Comparison of ENCODE assay signal across 8 mouse cellular contexts in the genomic region with DNA sequence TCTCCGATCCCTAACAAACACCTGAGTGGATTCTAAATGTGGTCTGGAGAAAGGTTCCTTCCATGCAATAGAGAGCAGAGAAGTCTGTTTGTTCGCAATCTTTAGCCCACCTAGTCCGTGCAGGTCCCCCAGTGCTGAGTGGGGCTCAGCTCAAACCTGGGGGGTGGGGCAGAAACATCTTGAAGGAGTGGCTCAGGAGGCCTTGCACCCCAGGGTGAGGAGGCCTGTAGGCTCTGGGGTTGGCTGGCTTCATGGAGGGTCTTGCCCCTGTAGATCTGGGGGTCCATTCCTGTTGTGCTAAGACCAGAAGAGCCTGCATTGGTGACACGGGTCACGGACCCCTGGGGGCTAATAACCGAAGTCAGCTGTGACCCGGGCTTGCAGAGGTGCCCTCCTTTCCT. TPM values are rescaled to one million over a fixed set of nuclear protein-coding genes. Genes with fewer than 3 reads are reported as not detected.
DNase-seq lines count a peak whose midpoint lies in the region; ATAC-seq lines count a peak whose summit lies in the region.

No protein-coding gene starts in this region.

- ATAC-seq in heart, embryonic 15.5 days (replicated peaks; ENCODE audit: insufficient number of reproducible peaks, insufficient read depth, low FRiP score, low read depth), result no peak
- ATAC-seq in hindbrain, embryonic 13.5 days (ENCODE audit: low FRiP score), result no peak; the same call in 1 of the 2 replicates
- ATAC-seq in midbrain, embryonic 15.5 days (replicated peaks), result 0 out of 2 replicates have a peak, but pooled peaks have one; percentile 22

- H3K9me3 ChIP-seq in heart, embryonic 15.5 days (replicated peaks), result no peaks in the 10 kb centered on the region
- no peaks in the 10 kb centered on the region for H3K9me3 ChIP-seq in hindbrain, embryonic 13.5 days
- H3K9me3 ChIP-seq in midbrain, embryonic 15.5 days, result no peaks in the 10 kb centered on the region

- peak overlapping the region; percentile 77; the same call in 1 of the 2 replicates for H3K9ac ChIP-seq in heart, embryonic 15.5 days
- peak overlapping the region; percentile 87 for H3K9ac ChIP-seq in hindbrain, embryonic 13.5 days
- peak overlapping the region; percentile 82 for H3K9ac ChIP-seq in midbrain, embryonic 15.5 days

- DNase-seq in heart, postnatal 4 days, result no peak
- peak; percentile 62 for DNase-seq in cerebellum, adult 8-10 months
- no peak for DNase-seq in spleen, postnatal 10 days (ENCODE audit: low spot score in 2 of 2)
- DNase-seq in gastrocnemius, postnatal 25 days, result no peak
- DNase-seq in kidney, adult 9 months, result no peak

- peak overlapping the region; percentile 97 for H3K4me2 ChIP-seq in heart, embryonic 15.5 days
- H3K4me2 ChIP-seq in hindbrain, embryonic 13.5 days, result peak overlapping the region; percentile 76
- H3K4me2 ChIP-seq in midbrain, embryonic 15.5 days, result peak overlapping the region; percentile 78

- WGBS in heart, embryonic 15.5 days, result 43% methylated on average over 7 of the region's 7 CpGs
- 14% methylated on average over 7 of the region's 7 CpGs for WGBS in hindbrain, embryonic 13.5 days
- 19% methylated on average over 7 of the region's 7 CpGs for WGBS in midbrain, embryonic 15.5 days

- H3K27me3 ChIP-seq in heart, embryonic 15.5 days, result peaks cover 31% of the 10 kb centered on the region
- H3K27me3 ChIP-seq in hindbrain, embryonic 13.5 days, result peaks cover 29% of the 10 kb centered on the region
- H3K27me3 ChIP-seq in midbrain, embryonic 15.5 days (replicated peaks), result no peaks in the 10 kb centered on the region

- no peak overlapping the region for H3K27ac ChIP-seq in heart, embryonic 15.5 days
- H3K27ac ChIP-seq in hindbrain, embryonic 13.5 days, result 0 out of 2 replicates have a peak overlapping the region, but pooled peaks have one; percentile 8
- peak overlapping the region; percentile 67 for H3K27ac ChIP-seq in midbrain, embryonic 15.5 days

- peak overlapping the region; percentile 83 for H3K4me3 ChIP-seq in heart, embryonic 15.5 days
- peak overlapping the region; percentile 64 for H3K4me3 ChIP-seq in hindbrain, embryonic 13.5 days
- peak overlapping the region; percentile 85 for H3K4me3 ChIP-seq in midbrain, embryonic 15.5 days

- peaks cover 24% of the 10 kb centered on the region for H3K4me1 ChIP-seq in heart, embryonic 15.5 days (replicated peaks)
- H3K4me1 ChIP-seq in hindbrain, embryonic 13.5 days (replicated peaks), result peaks cover 30% of the 10 kb centered on the region
- H3K4me1 ChIP-seq in midbrain, embryonic 15.5 days, result peaks cover 35% of the 10 kb centered on the region

- H3K36me3 ChIP-seq in heart, embryonic 15.5 days, result no peaks in the 10 kb centered on the region
- H3K36me3 ChIP-seq in hindbrain, embryonic 13.5 days, result no peaks in the 10 kb centered on the region
- H3K36me3 ChIP-seq in midbrain, embryonic 15.5 days (replicated peaks), result no peaks in the 10 kb centered on the region

RNA-seq across cellular contexts. Expression of a gene that starts 0.4 kb away (rescaled TPM):
- polyA plus RNA-seq in heart, embryonic 15.5 days (2015; fragmentation: Nextera tagmentation; extraction: Ambion mirVana), result 565 and 609 TPM in 2 replicates
- total RNA-seq in heart, postnatal 4 days (2021), result 100 to 1,000 TPM; 591 to 607 TPM
- 613 and 622 TPM in 2 replicates for polyA plus RNA-seq in hindbrain, embryonic 13.5 days (2015; fragmentation: Nextera tagmentation; extraction: Ambion mirVana)
- polyA plus RNA-seq in midbrain, embryonic 15.5 days (2015; fragmentation: Nextera tagmentation; extraction: Ambion mirVana), result 522 and 525 TPM in 2 replicates
- total RNA-seq in gastrocnemius, postnatal 25 days (2021), result 10 to 100 TPM; 48.4 to 80.1 TPM

RNA-seq across cellular contexts. Expression of a gene that starts 0.9 kb away (rescaled TPM):
- polyA plus RNA-seq in heart, embryonic 15.5 days (2015; fragmentation: Nextera tagmentation; extraction: Ambion mirVana), result 38.0 and 42.9 TPM in 2 replicates
- 10 to 100 TPM; 73.4 to 86.0 TPM for total RNA-seq in heart, postnatal 4 days (2021)
- 27.9 and 28.3 TPM in 2 replicates for polyA plus RNA-seq in hindbrain, embryonic 13.5 days (2015; fragmentation: Nextera tagmentation; extraction: Ambion mirVana)
- 61.4 and 62.1 TPM in 2 replicates for polyA plus RNA-seq in midbrain, embryonic 15.5 days (2015; fragmentation: Nextera tagmentation; extraction: Ambion mirVana)
- 10 to 100 TPM; 34.6 to 37.7 TPM for total RNA-seq in gastrocnemius, postnatal 25 days (2021)

RNA-seq across cellular contexts. Expression of a gene that starts 40.9 kb away (rescaled TPM):
- 25.0 and 33.6 TPM in 2 replicates for polyA plus RNA-seq in heart, embryonic 15.5 days (2015; fragmentation: Nextera tagmentation; extraction: Ambion mirVana)
- total RNA-seq in heart, postnatal 4 days (2021), result 10 to 100 TPM; 36.5 to 37.0 TPM
- 38.3 and 41.2 TPM in 2 replicates for polyA plus RNA-seq in hindbrain, embryonic 13.5 days (2015; fragmentation: Nextera tagmentation; extraction: Ambion mirVana)
- polyA plus RNA-seq in midbrain, embryonic 15.5 days (2015; fragmentation: Nextera tagmentation; extraction: Ambion mirVana), result 42.5 and 43.5 TPM in 2 replicates
- total RNA-seq in gastrocnemius, postnatal 25 days (2021), result 10 to 100 TPM; 13.8 to 14.6 TPM
